Mouse (Mus musculus): ENCODE measurements around the gene Fam173a. TPM values are rescaled to one million over a fixed set of nuclear protein-coding genes. Genes with fewer than 3 reads are reported as not detected.
A peak's percentile ranks its signal among the peaks of the same experiment; 100 is the strongest.

The Fam173a gene
- polyA plus RNA-seq, 1 experiment = 114 TPM

DNA sequence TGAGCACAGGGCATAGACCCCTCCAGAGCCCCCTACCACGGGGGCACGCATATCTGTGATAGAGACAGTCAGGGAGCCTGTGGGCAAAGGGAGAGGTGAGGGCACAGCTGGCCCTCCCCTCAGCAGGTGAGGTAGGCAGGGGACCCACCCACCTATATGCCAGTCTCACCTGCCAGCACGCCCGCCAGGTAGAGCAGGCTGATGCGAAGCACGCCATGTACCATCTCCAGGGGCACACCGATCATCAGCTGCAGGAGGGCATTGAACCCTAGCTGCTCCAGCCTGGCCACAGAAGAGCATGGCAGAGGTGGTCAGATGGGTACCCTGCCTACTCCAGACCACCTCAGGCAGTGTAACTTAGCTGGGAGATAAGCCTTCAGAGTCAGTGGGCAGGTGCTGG is 42.6 kb upstream of the Fam173a start:
- 86% methylated on average over 7 of the region's 7 CpGs for WGBS
- DNase-seq = no peak
- TF ChIP-seq POLR2A (IDR thresholded peaks at IDR 0.05; ENCODE audit: borderline replicate concordance, extremely low read depth, low read depth, low read length) = no peak
- no peak for TF ChIP-seq CTCF (IDR thresholded peaks at IDR 0.05; ENCODE audit: insufficient read depth, low read length)
- Histone ChIP-seq H3K4me1 (ENCODE audit: control insufficient read depth, insufficient read depth, low read length) (peaks cover 23% of the 10 kb centered on the region), H3K4me3 (replicated peaks; ENCODE audit: extremely low read depth, low read depth, low read length) (no peak overlapping the region)

DNA sequence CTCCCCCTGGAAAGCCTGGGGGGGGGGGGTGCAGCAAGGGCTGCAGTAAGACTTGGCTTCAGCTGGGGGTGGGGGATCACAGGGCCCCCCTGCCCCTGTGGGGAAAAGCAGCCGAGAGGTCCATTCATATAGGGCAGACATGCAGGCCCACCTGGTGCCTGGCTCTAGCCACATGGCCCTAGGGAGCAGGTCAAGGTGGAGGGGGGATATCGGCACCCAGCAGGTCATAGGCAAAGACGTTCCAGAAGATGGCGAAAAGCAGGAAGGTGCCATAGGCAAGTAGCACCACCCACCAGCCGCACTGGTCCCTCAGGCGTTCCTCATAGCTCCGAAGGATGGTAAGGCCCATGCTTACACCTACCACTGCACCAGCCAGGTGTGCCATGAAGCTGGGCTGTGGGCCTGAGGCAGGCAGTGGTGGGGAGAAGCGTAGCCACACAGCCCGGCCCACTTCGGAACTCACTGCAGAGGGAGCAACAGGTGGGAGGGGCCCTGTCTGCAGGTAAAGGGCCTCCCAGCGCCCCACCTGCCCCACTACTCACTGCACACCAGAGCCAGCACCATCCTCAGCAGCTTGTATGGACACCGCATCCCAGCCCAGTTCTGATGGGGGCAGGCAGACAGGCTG is 42.0 kb upstream of the Fam173a start:
- WGBS = 79% methylated on average over 12 of the region's 12 CpGs
- Histone ChIP-seq H3K4me1 (ENCODE audit: control insufficient read depth, insufficient read depth, low read length) (peaks cover 24% of the 10 kb centered on the region), H3K4me3 (replicated peaks; ENCODE audit: extremely low read depth, low read depth, low read length) (no peak overlapping the region)
- no peak for TF ChIP-seq CTCF (IDR thresholded peaks at IDR 0.05; ENCODE audit: insufficient read depth, low read length)
- no peak for TF ChIP-seq POLR2A (IDR thresholded peaks at IDR 0.05; ENCODE audit: borderline replicate concordance, extremely low read depth, low read depth, low read length)
- DNase-seq = no peak

DNA sequence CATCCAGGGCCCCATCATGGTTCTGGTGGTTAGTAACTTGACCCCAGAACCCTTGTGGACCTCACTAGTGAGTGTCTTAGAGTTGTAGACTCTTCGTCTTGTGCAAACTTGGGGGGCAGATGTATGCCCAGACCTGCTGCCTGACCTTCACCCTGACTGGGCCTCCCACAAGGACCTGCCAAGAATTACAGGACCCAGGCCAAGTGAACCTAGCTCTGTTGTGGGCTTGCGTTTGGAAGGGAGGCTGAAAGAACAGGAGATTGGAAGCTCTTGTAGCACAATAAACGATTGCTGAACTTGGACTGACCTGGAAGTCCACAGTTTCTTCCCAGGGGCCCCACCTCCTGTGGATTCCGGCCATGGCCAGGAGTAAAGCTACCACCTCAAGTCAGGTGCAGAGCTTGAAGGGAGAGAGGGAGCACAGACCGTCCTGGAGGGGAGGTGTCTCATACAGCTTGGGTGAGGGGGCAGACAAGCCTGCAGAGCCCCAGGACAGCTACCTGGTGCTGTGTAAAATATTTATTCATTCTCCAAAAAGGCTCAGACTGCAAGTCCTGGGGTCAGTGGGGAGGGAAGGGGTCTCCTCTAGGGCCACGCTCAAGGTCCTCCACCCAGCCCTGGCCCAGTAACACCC is 41.4 kb upstream of the Fam173a start:
- TF ChIP-seq POLR2A (IDR thresholded peaks at IDR 0.05; ENCODE audit: borderline replicate concordance, extremely low read depth, low read depth, low read length) (no peak), CTCF (IDR thresholded peaks at IDR 0.05; ENCODE audit: insufficient read depth, low read length) (no peak)
- Histone ChIP-seq H3K4me1 (ENCODE audit: control insufficient read depth, insufficient read depth, low read length) (peaks cover 27% of the 10 kb centered on the region), H3K4me3 (replicated peaks; ENCODE audit: extremely low read depth, low read depth, low read length) (peak overlapping the region; percentile 84)
- WGBS = 28% methylated on average over 6 of the region's 6 CpGs
- DNase-seq = peak; percentile 29

DNA sequence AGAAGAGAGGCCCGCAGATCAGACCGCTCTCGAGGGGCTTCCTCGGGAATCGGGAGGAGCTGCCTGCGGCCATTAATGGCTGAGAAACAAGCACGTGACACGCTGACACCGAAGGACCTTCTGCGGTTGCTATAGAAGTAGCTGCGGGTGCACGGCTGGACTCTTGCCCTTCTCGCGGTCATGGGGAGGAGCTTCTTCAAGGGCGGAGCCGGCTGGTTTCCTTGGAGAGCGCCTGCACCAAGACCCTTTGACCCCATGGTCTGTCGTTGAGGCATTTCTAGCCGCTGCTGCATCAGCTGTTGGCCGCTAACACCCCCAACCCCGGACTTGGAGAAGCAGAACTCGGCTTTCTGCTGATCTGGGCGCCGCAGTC is 40.6 kb upstream of the Fam173a start, which contains the start of gene Stub1:
Gene Stub1, minus strand, starts transcription at position 114 of the 373 bp plus-strand sequence.
- DNase-seq = no peak
- peaks cover 30% of the 10 kb centered on the region for H3K4me1 ChIP-seq (ENCODE audit: control insufficient read depth, insufficient read depth, low read length)
- H3K4me3 ChIP-seq (replicated peaks; ENCODE audit: extremely low read depth, low read depth, low read length) = peak within 1 kb of the TSS; percentile 84
- under 1% methylated on average over 24 of the region's 24 CpGs for WGBS
- no peak; the same call in 1 of the 2 replicates for TF ChIP-seq POLR2A (IDR thresholded peaks at IDR 0.05; ENCODE audit: borderline replicate concordance, extremely low read depth, low read depth, low read length)

GRCm38 (mm10) chr17:25832436-25833290 is 40.0 kb upstream of the Fam173a start:
- Histone ChIP-seq H3K4me3 (replicated peaks; ENCODE audit: extremely low read depth, low read depth, low read length) (peak overlapping the region; percentile 84), H3K4me1 (ENCODE audit: control insufficient read depth, insufficient read depth, low read length) (peaks cover 31% of the 10 kb centered on the region)
- DNase-seq = peak; percentile 99
- under 1% methylated on average over 77 of the region's 77 CpGs for WGBS
- TF ChIP-seq POLR2A (IDR thresholded peaks at IDR 0.05; ENCODE audit: borderline replicate concordance, extremely low read depth, low read depth, low read length) (peak; percentile 51), CTCF (IDR thresholded peaks at IDR 0.05; ENCODE audit: insufficient read depth, low read length) (no peak)

- no peak for DNase-seq
- 40% methylated on average over 21 of the region's 21 CpGs for WGBS
Measured at GRCm38 (mm10) chr17:25831451-25832281, 39.0 kb upstream of the Fam173a start.

DNA sequence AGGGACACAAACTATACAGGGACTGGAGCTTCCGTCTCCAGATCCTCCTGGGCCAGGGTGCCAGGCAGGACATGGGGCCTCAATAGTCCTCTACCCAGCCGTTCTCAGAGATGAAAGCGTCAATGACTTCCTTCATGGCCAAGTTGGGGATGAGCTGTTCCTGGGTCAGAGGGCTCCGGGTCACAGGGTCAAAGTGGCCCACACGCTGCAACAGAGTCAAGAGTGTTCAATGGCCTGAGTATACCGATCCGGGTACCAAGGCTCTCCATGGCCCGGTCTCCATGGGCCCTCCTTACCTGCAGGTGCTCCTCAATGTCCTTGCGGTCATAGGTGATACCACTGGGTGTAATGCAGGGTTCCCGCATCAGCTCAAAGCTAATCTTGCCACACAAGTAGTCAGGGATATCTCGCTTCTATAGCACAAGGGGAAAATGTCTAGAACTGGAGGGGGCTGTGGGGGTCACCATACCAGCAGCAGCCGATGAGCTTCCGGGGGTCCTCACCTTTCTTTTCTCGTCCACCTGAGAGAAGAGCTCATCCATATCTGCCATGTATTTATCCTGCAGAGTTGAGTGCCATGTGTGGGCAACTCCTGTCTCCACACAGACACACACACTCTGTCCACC is 38.2 kb upstream of the Fam173a start:
- TF ChIP-seq POLR2A (IDR thresholded peaks at IDR 0.05; ENCODE audit: borderline replicate concordance, extremely low read depth, low read depth, low read length) (no peak), CTCF (IDR thresholded peaks at IDR 0.05; ENCODE audit: insufficient read depth, low read length) (no peak)
- 80% methylated on average over 14 of the region's 14 CpGs for WGBS
- no peak overlapping the region for H3K4me3 ChIP-seq (replicated peaks; ENCODE audit: extremely low read depth, low read depth, low read length)
- DNase-seq = no peak
- peaks cover 24% of the 10 kb centered on the region for H3K4me1 ChIP-seq (ENCODE audit: control insufficient read depth, insufficient read depth, low read length)

More at GRCm38 (mm10) chr17:25831451-25832281, 39.0 kb upstream of the Fam173a start:
- H3K4me3 ChIP-seq (replicated peaks; ENCODE audit: extremely low read depth, low read depth, low read length) = peak overlapping the region; percentile 77
- H3K4me1 ChIP-seq (ENCODE audit: control insufficient read depth, insufficient read depth, low read length) = peaks cover 28% of the 10 kb centered on the region
- TF ChIP-seq POLR2A (IDR thresholded peaks at IDR 0.05; ENCODE audit: borderline replicate concordance, extremely low read depth, low read depth, low read length) (no peak), CTCF (IDR thresholded peaks at IDR 0.05; ENCODE audit: insufficient read depth, low read length) (no peak)

DNA sequence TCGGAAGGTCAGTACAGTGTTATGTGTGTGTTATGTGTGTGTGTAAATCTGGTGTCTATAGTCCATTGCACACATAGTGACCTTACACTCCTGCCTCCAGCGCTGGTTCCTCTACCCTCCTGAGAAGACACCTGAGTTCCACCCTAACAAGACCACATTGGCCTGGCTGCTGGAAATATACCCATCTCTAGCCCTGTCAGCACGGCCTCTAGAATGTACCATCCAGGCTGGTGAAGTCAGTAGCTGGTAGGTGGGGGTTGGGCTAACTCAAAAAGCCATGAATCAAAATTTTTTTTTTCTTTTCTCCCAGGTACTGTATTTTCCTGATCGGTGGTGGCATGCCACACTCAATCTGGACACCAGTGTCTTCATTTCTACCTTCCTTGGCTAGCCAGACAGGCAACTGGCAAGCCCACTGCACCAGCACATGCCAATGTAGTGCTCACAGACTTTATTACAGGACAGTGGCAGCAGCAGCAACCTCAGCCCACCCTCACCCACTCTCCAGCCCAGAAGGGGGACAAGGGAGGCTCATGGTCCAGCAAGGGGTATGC is 37.6 kb upstream of the Fam173a start:
- DNase-seq = no peak
- 70% methylated on average over 4 of the region's 4 CpGs for WGBS
- TF ChIP-seq POLR2A (IDR thresholded peaks at IDR 0.05; ENCODE audit: borderline replicate concordance, extremely low read depth, low read depth, low read length) (0 out of 2 replicates have a peak, but pooled peaks have one; percentile 4), CTCF (IDR thresholded peaks at IDR 0.05; ENCODE audit: insufficient read depth, low read length) (no peak)
- H3K4me1 ChIP-seq (ENCODE audit: control insufficient read depth, insufficient read depth, low read length) = peaks cover 24% of the 10 kb centered on the region
- no peak overlapping the region for H3K4me3 ChIP-seq (replicated peaks; ENCODE audit: extremely low read depth, low read depth, low read length)
